Mouse (Mus musculus): ENCODE results near the gene Ubac2. TPM values are rescaled to one million over a fixed set of nuclear protein-coding genes. Genes with fewer than 3 reads are reported as not detected.

Ubac2 gene
- polyA plus RNA-seq, 1 experiment from 2014 or later: 52.4 TPM

DNA sequence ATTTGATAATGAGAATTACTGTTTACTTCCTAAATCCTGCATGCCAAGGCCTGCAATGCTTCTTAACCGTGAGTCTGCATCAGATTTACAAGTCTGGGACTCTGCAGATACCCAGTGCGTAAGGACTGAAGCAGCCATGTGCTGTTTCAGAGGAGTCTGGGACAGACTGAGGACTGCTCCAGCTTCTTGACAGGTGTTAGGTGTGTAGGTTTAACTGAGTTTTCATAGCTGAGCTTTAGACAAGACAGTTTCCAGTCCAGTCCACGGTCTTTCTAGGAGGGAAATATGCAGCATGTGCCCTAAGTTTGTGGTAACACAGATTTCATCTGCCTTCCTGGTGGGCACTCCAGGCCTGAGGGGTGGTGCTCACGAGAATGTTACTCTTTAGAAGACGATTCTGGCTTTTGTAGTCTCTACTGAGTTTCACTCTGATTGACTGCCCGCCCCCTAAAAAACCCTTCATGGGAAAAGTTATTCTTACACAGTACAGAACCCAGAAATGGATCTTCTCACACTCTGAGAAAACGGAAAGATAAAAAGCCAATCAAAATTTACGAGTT lies 68.9 kb downstream of the Ubac2 start:
- DNase-seq (no peak), ATAC-seq (ENCODE audit: low FRiP score, low TSS enrichment) (no peak)
- no peak overlapping the region for H3K27ac ChIP-seq (replicated peaks; ENCODE audit: low read depth, low read length)
- H3K4me3 ChIP-seq (replicated peaks; ENCODE audit: low read depth, low read length): no peak overlapping the region
- H3K36me3 ChIP-seq (ENCODE audit: control insufficient read depth, insufficient read depth, low read length): no peaks in the 10 kb centered on the region
- 86% methylated on average over 8 of the region's 8 CpGs for WGBS
- H3K27me3 ChIP-seq (ENCODE audit: control insufficient read depth, insufficient read depth, low read length): no peaks in the 10 kb centered on the region
- H3K9me3 ChIP-seq (ENCODE audit: control insufficient read depth, low read length): no peaks in the 10 kb centered on the region
- H3K4me1 ChIP-seq (ENCODE audit: control insufficient read depth, insufficient read depth, low read length): no peaks in the 10 kb centered on the region
- H3K4me2 ChIP-seq (ENCODE audit: low read length): no peak overlapping the region
- no peak overlapping the region for H3K9ac ChIP-seq (replicated peaks; ENCODE audit: low read length)

DNA sequence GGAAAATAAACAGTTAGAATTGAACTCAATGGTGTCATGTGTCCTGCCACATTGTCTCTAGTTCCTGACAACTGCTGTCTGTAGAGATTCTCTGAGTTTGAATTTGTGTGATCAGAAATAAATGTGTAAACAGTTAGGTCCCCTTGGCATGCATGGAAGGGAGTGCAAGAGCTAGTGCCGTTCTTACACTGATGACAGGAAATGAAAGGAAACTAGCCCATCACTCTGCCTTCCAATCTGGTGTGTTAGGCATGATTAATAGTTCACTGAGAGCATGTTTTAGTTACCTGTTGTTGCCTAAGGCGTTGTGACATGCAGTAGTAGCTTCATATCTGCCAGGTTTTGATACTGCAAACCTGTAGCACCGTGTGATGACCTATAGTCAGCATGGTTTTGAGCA lies 69.5 kb downstream of the Ubac2 start:
- Histone ChIP-seq H3K4me2 (ENCODE audit: low read length) (no peak overlapping the region), H3K9me3 (ENCODE audit: control insufficient read depth, low read length) (no peaks in the 10 kb centered on the region), H3K4me3 (replicated peaks; ENCODE audit: low read depth, low read length) (no peak overlapping the region), H3K27me3 (ENCODE audit: control insufficient read depth, insufficient read depth, low read length) (no peaks in the 10 kb centered on the region), H3K27ac (replicated peaks; ENCODE audit: low read depth, low read length) (no peak overlapping the region), H3K36me3 (ENCODE audit: control insufficient read depth, insufficient read depth, low read length) (no peaks in the 10 kb centered on the region), H3K4me1 (ENCODE audit: control insufficient read depth, insufficient read depth, low read length) (no peaks in the 10 kb centered on the region), H3K9ac (replicated peaks; ENCODE audit: low read length) (no peak overlapping the region)
- DNase-seq (no peak), ATAC-seq (ENCODE audit: low FRiP score, low TSS enrichment) (no peak)
- WGBS: 96% methylated on average over 3 of the region's 3 CpGs

DNA sequence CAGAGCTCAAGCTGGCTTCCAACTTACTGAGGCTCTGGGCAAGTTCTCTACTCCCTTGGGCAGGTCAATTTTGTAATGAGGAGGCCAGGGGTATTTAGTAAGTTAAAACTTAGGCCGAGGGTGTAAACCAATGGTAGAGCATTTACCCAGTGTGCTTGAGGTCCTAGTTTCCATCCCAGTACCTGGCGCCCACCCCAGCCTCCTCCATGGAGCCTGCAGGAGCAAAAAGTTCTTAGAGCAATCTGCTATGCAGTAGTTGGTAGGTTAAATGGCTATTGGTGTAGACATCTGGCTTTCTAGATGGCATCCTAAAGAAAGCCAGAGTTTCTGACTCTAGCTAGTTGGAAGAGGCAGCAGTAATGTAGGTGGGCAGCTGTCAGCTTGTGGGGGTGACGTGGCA lies 71.0 kb downstream of the Ubac2 start:
- Histone ChIP-seq H3K27me3 (ENCODE audit: control insufficient read depth, insufficient read depth, low read length) (no peaks in the 10 kb centered on the region), H3K36me3 (ENCODE audit: control insufficient read depth, insufficient read depth, low read length) (0 out of 2 replicates have a peak, but pooled peaks cover under 1% of the 10 kb centered on the region), H3K4me3 (replicated peaks; ENCODE audit: low read depth, low read length) (no peak overlapping the region), H3K9ac (replicated peaks; ENCODE audit: low read length) (no peak overlapping the region), H3K4me2 (ENCODE audit: low read length) (no peak overlapping the region), H3K4me1 (ENCODE audit: control insufficient read depth, insufficient read depth, low read length) (no peaks in the 10 kb centered on the region), H3K9me3 (ENCODE audit: control insufficient read depth, low read length) (no peaks in the 10 kb centered on the region), H3K27ac (replicated peaks; ENCODE audit: low read depth, low read length) (no peak overlapping the region)
- WGBS: 96% methylated on average over 3 of the region's 3 CpGs
- ATAC-seq (ENCODE audit: low FRiP score, low TSS enrichment) (no peak), DNase-seq (no peak)

DNA sequence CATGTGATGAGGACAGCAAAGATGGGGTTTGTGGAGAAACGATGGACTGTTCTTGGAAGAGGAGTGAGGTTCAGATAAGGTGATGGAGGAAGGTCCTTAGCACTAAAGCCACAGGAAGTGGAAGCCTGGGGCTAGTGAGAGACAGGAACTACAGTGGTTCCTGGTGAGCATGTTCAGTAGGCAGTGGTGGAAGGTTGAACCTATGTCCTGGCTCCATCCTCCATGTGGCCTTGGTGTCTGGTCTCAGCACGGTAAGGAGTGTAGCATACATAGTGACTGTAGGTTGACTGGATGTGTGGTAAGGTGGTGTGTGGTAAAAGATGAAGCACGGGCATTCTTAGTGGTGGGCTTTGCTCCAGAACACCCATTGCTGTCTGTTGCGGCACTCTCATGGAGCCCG lies 71.5 kb downstream of the Ubac2 start:
- no peak for DNase-seq
- no peaks in the 10 kb centered on the region for H3K4me1 ChIP-seq (ENCODE audit: control insufficient read depth, insufficient read depth, low read length)
- no peak overlapping the region for H3K9ac ChIP-seq (replicated peaks; ENCODE audit: low read length)
- whole genome bisulfite sequencing: 94% methylated on average over 5 of the region's 5 CpGs
- no peaks in the 10 kb centered on the region for H3K9me3 ChIP-seq (ENCODE audit: control insufficient read depth, low read length)
- H3K4me3 ChIP-seq (replicated peaks; ENCODE audit: low read depth, low read length): no peak overlapping the region
- no peak overlapping the region for H3K4me2 ChIP-seq (ENCODE audit: low read length)
- no peak overlapping the region for H3K27ac ChIP-seq (replicated peaks; ENCODE audit: low read depth, low read length)
- 0 out of 2 replicates have a peak, but pooled peaks cover 4% of the 10 kb centered on the region for H3K36me3 ChIP-seq (ENCODE audit: control insufficient read depth, insufficient read depth, low read length)
- H3K27me3 ChIP-seq (ENCODE audit: control insufficient read depth, insufficient read depth, low read length): no peaks in the 10 kb centered on the region
- no peak for ATAC-seq (ENCODE audit: low FRiP score, low TSS enrichment)

DNA sequence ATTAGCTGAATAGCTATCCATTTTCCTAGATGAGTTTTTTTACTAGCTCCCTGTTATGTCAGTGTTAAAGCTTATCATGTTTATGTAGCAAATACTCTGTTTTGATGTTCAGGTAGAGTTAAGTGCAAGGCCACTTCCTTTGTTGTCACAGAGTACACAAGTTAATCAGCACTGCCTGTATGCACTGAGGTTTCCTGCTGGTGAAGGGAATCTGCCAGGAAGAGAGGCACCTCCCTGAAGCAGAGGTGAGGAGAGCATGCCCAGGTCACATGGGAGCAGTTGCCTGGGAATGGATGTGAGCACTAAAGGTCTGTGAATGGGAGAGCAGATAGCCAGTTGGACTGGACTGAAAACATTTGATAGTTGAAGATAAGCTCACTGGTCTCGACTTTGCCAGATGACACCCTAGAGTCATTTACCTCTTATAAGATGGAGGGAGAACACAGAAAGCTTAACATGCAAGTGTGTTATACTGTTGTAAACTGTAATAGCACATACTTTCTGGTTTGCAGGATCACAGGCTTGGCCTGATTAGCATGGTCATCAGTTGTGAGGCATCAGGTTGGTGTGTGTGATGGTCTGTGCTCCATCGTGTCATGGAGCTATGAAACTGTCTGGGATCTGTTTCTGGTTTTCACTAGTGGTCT lies 73.1 kb downstream of the Ubac2 start:
- H3K4me3 ChIP-seq (replicated peaks; ENCODE audit: low read depth, low read length): no peak overlapping the region
- 87% methylated on average over 2 of the region's 2 CpGs for WGBS
- H3K36me3 ChIP-seq (ENCODE audit: control insufficient read depth, insufficient read depth, low read length): 0 out of 2 replicates have a peak, but pooled peaks cover 4% of the 10 kb centered on the region
- no peaks in the 10 kb centered on the region for H3K4me1 ChIP-seq (ENCODE audit: control insufficient read depth, insufficient read depth, low read length)
- H3K4me2 ChIP-seq (ENCODE audit: low read length): no peak overlapping the region
- H3K9me3 ChIP-seq (ENCODE audit: control insufficient read depth, low read length): no peaks in the 10 kb centered on the region
- DNase-seq (no peak), ATAC-seq (ENCODE audit: low FRiP score, low TSS enrichment) (no peak)
- H3K27ac ChIP-seq (replicated peaks; ENCODE audit: low read depth, low read length): no peak overlapping the region
- no peaks in the 10 kb centered on the region for H3K27me3 ChIP-seq (ENCODE audit: control insufficient read depth, insufficient read depth, low read length)
- H3K9ac ChIP-seq (replicated peaks; ENCODE audit: low read length): no peak overlapping the region

DNA sequence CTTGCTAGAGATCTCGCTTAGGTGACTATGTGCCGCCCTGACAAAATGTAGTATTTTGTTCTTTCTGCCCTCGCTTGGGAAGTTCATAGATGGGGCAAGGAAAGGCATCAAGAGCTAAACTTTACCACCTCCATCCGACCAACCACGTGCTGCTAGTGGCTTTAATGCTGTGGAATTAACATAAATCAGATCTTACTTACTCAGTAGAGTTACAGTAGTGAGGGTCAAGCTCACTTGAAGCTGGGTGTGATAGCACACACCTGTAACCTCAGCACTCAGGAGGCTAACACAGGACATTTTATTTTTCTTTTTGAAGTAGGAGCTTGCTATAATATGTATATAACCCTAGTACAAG lies 73.6 kb downstream of the Ubac2 start:
- H3K9me3 ChIP-seq (ENCODE audit: control insufficient read depth, low read length): no peaks in the 10 kb centered on the region
- H3K4me1 ChIP-seq (ENCODE audit: control insufficient read depth, insufficient read depth, low read length): no peaks in the 10 kb centered on the region
- no peak overlapping the region for H3K4me2 ChIP-seq (ENCODE audit: low read length)
- H3K27me3 ChIP-seq (ENCODE audit: control insufficient read depth, insufficient read depth, low read length): no peaks in the 10 kb centered on the region
- H3K9ac ChIP-seq (replicated peaks; ENCODE audit: low read length): no peak overlapping the region
- no peak overlapping the region for H3K4me3 ChIP-seq (replicated peaks; ENCODE audit: low read depth, low read length)
- no peak for ATAC-seq (ENCODE audit: low FRiP score, low TSS enrichment)
- 0 out of 2 replicates have a peak, but pooled peaks cover 4% of the 10 kb centered on the region for H3K36me3 ChIP-seq (ENCODE audit: control insufficient read depth, insufficient read depth, low read length)
- no peak overlapping the region for H3K27ac ChIP-seq (replicated peaks; ENCODE audit: low read depth, low read length)
- WGBS: 92% methylated on average over 5 of the region's 5 CpGs
- DNase-seq: no peak

DNA sequence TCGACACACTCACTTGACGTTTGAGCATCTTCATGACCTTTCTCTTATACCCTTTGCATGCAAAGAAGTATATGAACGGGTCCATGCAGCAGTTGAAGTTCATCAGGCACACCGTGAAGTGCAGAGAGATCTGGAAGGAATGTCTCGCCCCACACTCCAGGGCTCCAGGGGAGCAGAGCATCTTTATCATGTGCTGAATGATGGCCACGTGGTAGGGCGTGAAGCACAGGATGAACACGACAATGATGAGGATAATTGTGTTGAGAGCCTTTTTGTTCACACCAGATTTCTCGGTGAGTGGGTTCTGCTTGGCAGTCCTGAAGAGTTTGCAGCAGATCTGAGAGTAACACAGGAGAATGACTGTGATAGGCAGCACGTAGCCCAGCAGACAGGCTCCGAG lies 75.7 kb downstream of the Ubac2 start:
- no peak overlapping the region for H3K4me2 ChIP-seq (ENCODE audit: low read length)
- WGBS: 98% methylated on average over 11 of the region's 11 CpGs
- H3K9me3 ChIP-seq (ENCODE audit: control insufficient read depth, low read length): no peaks in the 10 kb centered on the region
- no peaks in the 10 kb centered on the region for H3K4me1 ChIP-seq (ENCODE audit: control insufficient read depth, insufficient read depth, low read length)
- H3K27me3 ChIP-seq (ENCODE audit: control insufficient read depth, insufficient read depth, low read length): no peaks in the 10 kb centered on the region
- H3K36me3 ChIP-seq (ENCODE audit: control insufficient read depth, insufficient read depth, low read length): 0 out of 2 replicates have a peak, but pooled peaks cover 4% of the 10 kb centered on the region
- no peak overlapping the region for H3K27ac ChIP-seq (replicated peaks; ENCODE audit: low read depth, low read length)
- no peak overlapping the region for H3K9ac ChIP-seq (replicated peaks; ENCODE audit: low read length)
- DNase-seq: no peak
- ATAC-seq (ENCODE audit: low FRiP score, low TSS enrichment): no peak
- H3K4me3 ChIP-seq (replicated peaks; ENCODE audit: low read depth, low read length): no peak overlapping the region

DNA sequence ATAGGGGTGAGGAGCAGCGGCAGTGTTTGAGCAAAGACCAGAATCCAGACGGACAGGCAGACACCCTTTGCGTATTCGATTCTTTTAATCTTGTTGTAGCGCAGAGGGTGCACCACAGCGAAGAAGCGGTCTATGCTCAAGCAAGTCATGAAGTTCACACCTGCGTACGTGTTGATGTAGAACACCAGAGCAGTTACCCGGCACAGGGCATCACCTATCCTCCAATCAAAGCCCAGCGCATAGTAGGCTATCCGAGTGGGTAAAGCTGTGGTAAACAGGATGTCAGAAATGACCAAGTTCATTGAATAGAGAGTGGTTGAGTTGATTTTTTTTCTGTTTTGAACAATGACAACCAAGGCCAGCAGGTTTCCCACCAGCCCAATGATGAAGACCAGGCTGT lies 76.2 kb downstream of the Ubac2 start:
- no peak for ATAC-seq (ENCODE audit: low FRiP score, low TSS enrichment)
- H3K36me3 ChIP-seq (ENCODE audit: control insufficient read depth, insufficient read depth, low read length): 0 out of 2 replicates have a peak, but pooled peaks cover 4% of the 10 kb centered on the region
- H3K27ac ChIP-seq (replicated peaks; ENCODE audit: low read depth, low read length): no peak overlapping the region
- 97% methylated on average over 12 of the region's 12 CpGs for WGBS
- H3K27me3 ChIP-seq (ENCODE audit: control insufficient read depth, insufficient read depth, low read length): no peaks in the 10 kb centered on the region
- no peaks in the 10 kb centered on the region for H3K4me1 ChIP-seq (ENCODE audit: control insufficient read depth, insufficient read depth, low read length)
- H3K4me3 ChIP-seq (replicated peaks; ENCODE audit: low read depth, low read length): no peak overlapping the region
- no peaks in the 10 kb centered on the region for H3K9me3 ChIP-seq (ENCODE audit: control insufficient read depth, low read length)
- H3K4me2 ChIP-seq (ENCODE audit: low read length): no peak overlapping the region
- H3K9ac ChIP-seq (replicated peaks; ENCODE audit: low read length): no peak overlapping the region
- no peak for DNase-seq

DNA sequence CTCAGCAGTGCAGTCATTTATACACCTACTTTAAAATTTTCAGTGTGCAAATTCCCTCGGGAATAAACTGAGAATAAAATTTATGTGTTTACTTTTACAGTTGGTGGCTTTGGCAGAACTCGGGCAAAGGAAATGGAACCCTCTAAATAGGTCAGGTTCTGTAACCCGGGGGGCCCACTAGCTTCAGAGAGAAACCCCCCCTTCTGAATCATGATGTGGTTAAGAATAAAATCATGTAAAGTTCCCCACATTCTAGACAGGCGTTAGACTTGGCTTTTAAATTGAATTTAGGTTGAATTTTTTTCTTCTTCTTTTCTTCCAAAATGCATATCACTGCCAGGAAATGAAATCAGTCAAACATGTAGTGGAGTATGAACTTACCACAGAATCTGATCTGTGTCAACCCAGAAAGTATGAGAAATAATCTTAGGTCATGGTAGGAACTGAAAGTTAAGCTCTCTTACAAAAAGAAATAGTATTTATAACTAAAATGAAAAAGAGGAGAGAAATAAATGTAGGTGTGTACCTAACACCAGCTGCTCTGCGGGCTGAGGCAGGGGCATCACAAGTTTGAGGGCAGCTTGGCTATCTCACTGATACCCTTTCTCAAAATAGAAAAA lies 76.9 kb downstream of the Ubac2 start:
- 93% methylated on average over 5 of the region's 5 CpGs for WGBS
- no peaks in the 10 kb centered on the region for H3K27me3 ChIP-seq (ENCODE audit: control insufficient read depth, insufficient read depth, low read length)
- 0 out of 2 replicates have a peak, but pooled peaks cover 4% of the 10 kb centered on the region for H3K36me3 ChIP-seq (ENCODE audit: control insufficient read depth, insufficient read depth, low read length)

More for the DNA sequence above, 76.9 kb downstream of the Ubac2 start:
- no peak for ATAC-seq (ENCODE audit: low FRiP score, low TSS enrichment)
- Histone ChIP-seq H3K4me1 (ENCODE audit: control insufficient read depth, insufficient read depth, low read length) (no peaks in the 10 kb centered on the region), H3K9me3 (ENCODE audit: control insufficient read depth, low read length) (no peaks in the 10 kb centered on the region), H3K4me3 (replicated peaks; ENCODE audit: low read depth, low read length) (no peak overlapping the region), H3K9ac (replicated peaks; ENCODE audit: low read length) (no peak overlapping the region), H3K27ac (replicated peaks; ENCODE audit: low read depth, low read length) (no peak overlapping the region), H3K4me2 (ENCODE audit: low read length) (no peak overlapping the region)
- DNase-seq: no peak

Data from midbrain, embryonic 14.5 days (tissue).